Mouse (Mus musculus): ENCODE results near the gene Mmd2. TPM values are rescaled to one million over a fixed set of nuclear protein-coding genes. Genes with fewer than 3 reads are reported as not detected.

The Mmd2 gene
- polyA plus RNA-seq, 1 experiment from 2014 or later: 0.38 TPM

DNA sequence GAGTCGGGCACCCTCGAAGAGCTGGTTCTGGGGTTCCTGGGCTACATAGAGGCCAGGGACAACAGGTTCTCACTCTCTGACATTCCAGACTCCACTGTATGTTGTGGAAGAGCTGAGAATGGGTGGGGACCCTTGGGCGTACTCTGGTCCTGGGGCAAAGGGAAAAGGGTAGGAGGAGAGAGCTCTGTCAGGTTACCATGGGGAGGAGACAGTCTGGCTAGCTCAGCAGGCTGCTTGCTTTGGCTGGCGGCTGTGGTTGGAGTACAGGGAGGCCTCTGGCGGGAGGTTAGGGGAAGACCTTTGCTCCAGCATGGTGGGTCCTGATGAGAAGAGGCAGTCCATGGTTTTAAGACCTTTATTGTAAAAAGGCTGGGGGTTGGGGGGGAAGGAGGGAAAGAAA is 31.5 kb upstream of the Mmd2 start:
- ATAC-seq (ENCODE audit: insufficient number of reproducible peaks, insufficient read depth, low FRiP score, low read depth): no peak
- H3K27me3 ChIP-seq (ENCODE audit: control insufficient read depth, insufficient read depth, low read length): no peaks in the 10 kb centered on the region
- no peak overlapping the region for H3K4me3 ChIP-seq (ENCODE audit: control insufficient read depth in 1 of 2, insufficient read depth in 1 of 2, low read depth in 1 of 2, low read length in 2 of 2)
- no peaks in the 10 kb centered on the region for H3K4me1 ChIP-seq (ENCODE audit: control insufficient read depth in 2 of 2, insufficient read depth in 2 of 2, low read length in 2 of 2)
- 77% methylated on average over 5 of the region's 5 CpGs for WGBS
- no peak overlapping the region for H3K4me2 ChIP-seq (ENCODE audit: low read length)
- H3K9ac ChIP-seq (ENCODE audit: low read length): no peak overlapping the region
- peaks cover 6% of the 10 kb centered on the region; the same call in 1 of the 2 replicates for H3K9me3 ChIP-seq (ENCODE audit: control insufficient read depth, low read length)
- peaks cover 45% of the 10 kb centered on the region for H3K36me3 ChIP-seq (ENCODE audit: control insufficient read depth, insufficient read depth, low read length)
- H3K27ac ChIP-seq (replicated peaks in 1 of 2; ENCODE audit: control insufficient read depth in 1 of 2, insufficient read depth in 1 of 2, low read depth in 2 of 2, low read length in 2 of 2): no peak overlapping the region

DNA sequence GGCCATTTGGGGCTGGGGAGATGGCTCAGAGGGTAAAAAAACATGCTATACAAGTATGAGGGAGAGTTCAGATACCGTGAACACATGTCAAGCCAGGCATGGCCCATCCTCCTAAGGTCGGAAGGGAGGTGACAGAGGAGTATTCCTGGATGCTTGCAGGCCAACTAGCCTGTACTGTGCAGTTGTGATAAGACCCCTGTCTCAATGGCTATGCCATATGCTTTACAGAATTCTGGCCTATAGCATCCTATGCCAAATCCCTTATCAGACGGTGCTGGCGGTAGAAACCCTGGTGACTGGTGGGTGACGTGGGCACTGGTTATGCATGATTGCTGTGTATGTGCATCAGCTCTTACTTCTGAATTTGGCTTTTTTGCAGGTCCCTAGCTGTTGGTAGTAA is 29.2 kb upstream of the Mmd2 start:
- WGBS: 83% methylated on average over 5 of the region's 5 CpGs
- no peak overlapping the region for H3K9ac ChIP-seq (ENCODE audit: low read length)
- no peak overlapping the region for H3K4me2 ChIP-seq (ENCODE audit: low read length)
- H3K27me3 ChIP-seq (ENCODE audit: control insufficient read depth, insufficient read depth, low read length): no peaks in the 10 kb centered on the region
- H3K36me3 ChIP-seq (ENCODE audit: control insufficient read depth, insufficient read depth, low read length): peaks cover 60% of the 10 kb centered on the region
- H3K9me3 ChIP-seq (ENCODE audit: control insufficient read depth, low read length): no peaks in the 10 kb centered on the region
- ATAC-seq (ENCODE audit: insufficient number of reproducible peaks, insufficient read depth, low FRiP score, low read depth): no peak
- no peak overlapping the region for H3K27ac ChIP-seq (replicated peaks in 1 of 2; ENCODE audit: control insufficient read depth in 1 of 2, insufficient read depth in 1 of 2, low read depth in 2 of 2, low read length in 2 of 2)
- H3K4me1 ChIP-seq (ENCODE audit: control insufficient read depth in 2 of 2, insufficient read depth in 2 of 2, low read length in 2 of 2): no peaks in the 10 kb centered on the region
- no peak overlapping the region for H3K4me3 ChIP-seq (ENCODE audit: control insufficient read depth in 1 of 2, insufficient read depth in 1 of 2, low read depth in 1 of 2, low read length in 2 of 2)

DNA sequence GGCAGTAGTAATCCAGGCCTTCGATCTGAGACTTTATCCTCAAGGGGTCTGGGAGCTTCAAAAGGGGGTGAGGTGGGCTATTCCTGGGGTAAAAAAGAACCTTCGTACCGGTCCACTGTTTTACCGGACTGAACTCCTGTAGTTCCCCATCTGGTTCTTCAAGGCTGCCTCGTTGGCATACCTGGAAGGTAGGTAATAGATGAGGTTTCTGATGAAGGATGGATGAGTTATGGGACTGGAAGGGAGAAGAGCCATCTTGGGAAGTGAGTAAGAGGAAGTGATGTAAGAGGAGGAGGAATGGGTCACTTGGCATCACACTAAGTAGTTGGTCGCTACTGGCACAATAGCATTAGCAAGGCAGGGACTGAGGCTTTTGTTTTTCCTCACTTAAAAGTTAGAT is 21.6 kb upstream of the Mmd2 start:
- Histone ChIP-seq H3K27me3 (ENCODE audit: control insufficient read depth, insufficient read depth, low read length) (no peaks in the 10 kb centered on the region; the same call in 1 of the 2 replicates), H3K36me3 (ENCODE audit: control insufficient read depth, insufficient read depth, low read length) (peaks cover 19% of the 10 kb centered on the region), H3K4me2 (ENCODE audit: low read length) (peak overlapping the region; percentile 84), H3K9me3 (ENCODE audit: control insufficient read depth, low read length) (no peaks in the 10 kb centered on the region), H3K4me3 (ENCODE audit: control insufficient read depth in 1 of 2, insufficient read depth in 1 of 2, low read depth in 1 of 2, low read length in 2 of 2) (peak overlapping the region; percentile 73 to 88), H3K9ac (ENCODE audit: low read length) (peak overlapping the region; percentile 94), H3K27ac (replicated peaks in 1 of 2; ENCODE audit: control insufficient read depth in 1 of 2, insufficient read depth in 1 of 2, low read depth in 2 of 2, low read length in 2 of 2) (peak overlapping the region in 1 of 2 experiments; percentile 79; a peak in 2 of 4 replicates), H3K4me1 (ENCODE audit: control insufficient read depth in 2 of 2, insufficient read depth in 2 of 2, low read length in 2 of 2) (peaks cover 5 to 10% of the 10 kb centered on the region in 2 experiments; a peak in 3 of 4 replicates)
- 15% methylated on average over 6 of the region's 6 CpGs for WGBS
- no peak for ATAC-seq (ENCODE audit: insufficient number of reproducible peaks, insufficient read depth, low FRiP score, low read depth)

DNA sequence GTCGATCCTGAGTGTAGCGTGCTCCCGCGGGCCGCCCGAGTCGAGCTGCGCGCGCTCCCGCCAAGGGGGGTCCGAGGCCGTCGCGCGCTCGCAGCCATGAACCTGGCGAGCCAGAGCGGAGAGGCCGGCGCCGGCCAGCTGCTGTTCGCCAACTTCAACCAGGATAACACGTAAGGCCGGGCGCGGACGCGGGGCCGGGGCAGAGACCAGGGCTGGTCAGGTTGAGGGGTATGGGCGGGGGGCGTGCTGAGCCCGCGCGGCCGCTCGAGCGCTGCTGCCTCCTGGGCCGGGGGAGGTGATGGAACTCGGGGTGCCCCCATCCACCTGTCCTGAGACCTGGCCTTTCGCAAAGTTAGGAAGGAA is 21.0 kb upstream of the Mmd2 start:
- Histone ChIP-seq H3K36me3 (ENCODE audit: control insufficient read depth, insufficient read depth, low read length) (peaks cover 19% of the 10 kb centered on the region), H3K4me2 (ENCODE audit: low read length) (peak overlapping the region; percentile 84), H3K9ac (ENCODE audit: low read length) (peak overlapping the region; percentile 94), H3K4me1 (ENCODE audit: control insufficient read depth in 2 of 2, insufficient read depth in 2 of 2, low read length in 2 of 2) (peaks cover 5 to 10% of the 10 kb centered on the region in 2 experiments; a peak in 3 of 4 replicates), H3K27me3 (ENCODE audit: control insufficient read depth, insufficient read depth, low read length) (no peaks in the 10 kb centered on the region; the same call in 1 of the 2 replicates), H3K4me3 (ENCODE audit: control insufficient read depth in 1 of 2, insufficient read depth in 1 of 2, low read depth in 1 of 2, low read length in 2 of 2) (peak overlapping the region; percentile 73 to 88), H3K9me3 (ENCODE audit: control insufficient read depth, low read length) (no peaks in the 10 kb centered on the region), H3K27ac (replicated peaks in 1 of 2; ENCODE audit: control insufficient read depth in 1 of 2, insufficient read depth in 1 of 2, low read depth in 2 of 2, low read length in 2 of 2) (peak overlapping the region; percentile 15 to 79; a peak in 3 of 4 replicates)
- peak; percentile 45 for ATAC-seq (ENCODE audit: insufficient number of reproducible peaks, insufficient read depth, low FRiP score, low read depth)
- under 1% methylated on average over 27 of the region's 41 CpGs for WGBS

DNA sequence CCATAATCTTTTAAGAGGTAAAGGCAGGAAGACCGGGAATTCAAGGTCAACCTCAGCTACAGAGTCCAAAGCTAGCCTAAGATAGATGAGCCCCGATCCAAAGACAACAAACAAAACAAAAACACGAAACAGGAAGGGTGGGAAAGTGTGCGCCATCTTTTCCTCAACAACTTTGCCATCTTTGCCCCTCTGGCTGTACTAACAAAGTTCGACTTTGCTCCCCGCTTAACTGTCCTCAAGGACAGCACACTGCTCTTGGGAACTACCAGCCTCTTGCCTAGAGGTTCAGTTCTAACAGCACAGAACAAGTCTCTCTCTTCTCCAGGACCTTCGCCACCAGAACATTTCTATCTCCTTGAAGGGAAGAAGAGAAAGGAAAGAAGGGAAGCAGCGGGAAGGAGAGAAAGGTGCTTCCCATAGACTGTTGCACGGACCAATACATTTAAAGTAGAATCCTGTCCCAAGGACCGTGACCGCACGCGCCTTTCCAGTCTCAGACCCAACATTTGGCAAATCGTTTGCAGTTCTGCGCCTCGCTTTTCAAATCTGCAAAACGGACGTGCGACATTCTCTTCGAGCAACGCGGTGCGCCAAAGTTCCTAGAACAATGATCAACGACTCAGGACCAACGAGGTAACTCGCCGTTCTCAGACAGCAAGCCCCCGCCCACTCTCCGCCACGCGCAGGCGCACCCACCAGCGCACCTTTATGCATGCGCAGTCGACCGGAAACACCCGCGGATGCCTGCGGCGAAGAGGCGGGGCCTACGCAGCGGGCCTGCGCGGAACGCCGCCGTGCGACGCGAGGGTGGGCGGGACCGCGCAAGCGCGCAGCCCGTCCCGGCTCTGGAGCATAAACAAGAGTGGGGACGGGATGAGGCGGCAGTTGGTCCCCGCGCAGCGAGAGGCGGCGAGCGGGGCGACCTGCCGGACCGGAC is 20.4 kb upstream of the Mmd2 start:
- peak; percentile 98 for ATAC-seq (ENCODE audit: insufficient number of reproducible peaks, insufficient read depth, low FRiP score, low read depth)
- Histone ChIP-seq H3K27ac (replicated peaks in 1 of 2; ENCODE audit: control insufficient read depth in 1 of 2, insufficient read depth in 1 of 2, low read depth in 2 of 2, low read length in 2 of 2) (peak overlapping the region; percentile 82 to 86), H3K4me2 (ENCODE audit: low read length) (peak overlapping the region; percentile 84), H3K9me3 (ENCODE audit: control insufficient read depth, low read length) (no peaks in the 10 kb centered on the region), H3K4me3 (ENCODE audit: control insufficient read depth in 1 of 2, insufficient read depth in 1 of 2, low read depth in 1 of 2, low read length in 2 of 2) (peak overlapping the region; percentile 73 to 88), H3K27me3 (ENCODE audit: control insufficient read depth, insufficient read depth, low read length) (no peaks in the 10 kb centered on the region; the same call in 1 of the 2 replicates), H3K9ac (ENCODE audit: low read length) (peak overlapping the region; percentile 94), H3K4me1 (ENCODE audit: control insufficient read depth in 2 of 2, insufficient read depth in 2 of 2, low read length in 2 of 2) (peaks cover 5 to 10% of the 10 kb centered on the region in 2 experiments; a peak in 3 of 4 replicates), H3K36me3 (ENCODE audit: control insufficient read depth, insufficient read depth, low read length) (peaks cover 14% of the 10 kb centered on the region)
- under 1% methylated on average over 66 of the region's 69 CpGs for WGBS

DNA sequence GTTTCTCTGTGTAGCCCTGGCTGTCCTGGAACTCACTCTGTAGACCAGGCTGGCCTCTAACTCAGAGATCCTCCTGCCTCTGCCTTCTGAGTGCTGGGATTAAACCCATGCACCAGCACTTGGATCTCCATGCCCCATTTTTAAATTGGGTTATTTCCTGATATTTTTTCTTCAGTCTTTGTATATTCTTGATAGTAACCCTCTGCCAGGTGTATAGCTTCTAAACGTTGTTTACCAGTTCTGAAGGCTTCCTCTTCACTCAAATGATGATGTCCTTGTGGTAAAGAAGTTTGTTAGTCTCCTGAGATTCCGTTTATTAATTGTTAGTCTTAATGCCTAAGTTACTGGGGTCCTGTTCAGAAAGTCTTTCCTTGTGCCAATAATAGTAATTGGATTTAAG is 18.8 kb upstream of the Mmd2 start, which contains the start of gene Wipi2:
Gene Wipi2, plus strand, starts transcription at position 301 of the 400 bp plus-strand sequence.
- H3K27ac ChIP-seq (replicated peaks in 1 of 2; ENCODE audit: control insufficient read depth in 1 of 2, insufficient read depth in 1 of 2, low read depth in 2 of 2, low read length in 2 of 2): peak within 1 kb of the TSS; percentile 82 to 86; a peak in 3 of 4 replicates

DNA sequence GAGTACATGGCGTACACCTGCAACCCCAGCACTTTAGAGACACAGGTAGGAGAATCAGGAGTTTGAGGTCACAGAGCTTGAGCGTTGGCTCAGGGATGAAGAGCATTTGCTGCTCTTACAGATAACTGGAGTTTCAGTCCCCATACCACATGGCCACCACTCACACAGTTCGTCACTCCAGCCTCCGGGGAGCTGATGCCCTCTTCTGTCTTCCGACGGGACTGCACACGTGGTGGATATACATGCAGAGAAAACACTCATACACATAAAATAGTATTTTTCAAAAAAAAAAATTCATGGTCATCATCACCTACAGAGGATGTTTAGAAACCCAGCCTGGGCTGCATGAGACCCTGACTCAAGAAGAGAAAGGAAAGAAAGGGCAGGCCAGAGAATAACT is 14.5 kb upstream of the Mmd2 start:
- Histone ChIP-seq H3K4me3 (ENCODE audit: control insufficient read depth in 1 of 2, insufficient read depth in 1 of 2, low read depth in 1 of 2, low read length in 2 of 2) (no peak overlapping the region), H3K4me1 (ENCODE audit: control insufficient read depth in 2 of 2, insufficient read depth in 2 of 2, low read length in 2 of 2) (no peaks in the 10 kb centered on the region), H3K4me2 (ENCODE audit: low read length) (no peak overlapping the region), H3K9me3 (ENCODE audit: control insufficient read depth, low read length) (no peaks in the 10 kb centered on the region), H3K27ac (replicated peaks in 1 of 2; ENCODE audit: control insufficient read depth in 1 of 2, insufficient read depth in 1 of 2, low read depth in 2 of 2, low read length in 2 of 2) (no peak overlapping the region), H3K36me3 (ENCODE audit: control insufficient read depth, insufficient read depth, low read length) (no peaks in the 10 kb centered on the region), H3K27me3 (ENCODE audit: control insufficient read depth, insufficient read depth, low read length) (no peaks in the 10 kb centered on the region; the same call in 1 of the 2 replicates), H3K9ac (ENCODE audit: low read length) (no peak overlapping the region)
- 80% methylated on average over 7 of the region's 7 CpGs for WGBS
- ATAC-seq (ENCODE audit: insufficient number of reproducible peaks, insufficient read depth, low FRiP score, low read depth): no peak

More for the DNA sequence above, 18.8 kb upstream of the Mmd2 start, which contains the start of gene Wipi2:
- no peaks in the 10 kb centered on the region for H3K36me3 ChIP-seq (ENCODE audit: control insufficient read depth, insufficient read depth, low read length)
- peak within 1 kb of the TSS; percentile 67 for H3K4me2 ChIP-seq (ENCODE audit: low read length)
- H3K4me3 ChIP-seq (ENCODE audit: control insufficient read depth in 1 of 2, insufficient read depth in 1 of 2, low read depth in 1 of 2, low read length in 2 of 2): peak within 1 kb of the TSS; percentile 68 to 88; a peak in 3 of 4 replicates
- 81% methylated on average over 2 of the region's 2 CpGs for WGBS
- H3K4me1 ChIP-seq (ENCODE audit: control insufficient read depth in 2 of 2, insufficient read depth in 2 of 2, low read length in 2 of 2): peaks cover 5 to 10% of the 10 kb centered on the region in 2 experiments; a peak in 3 of 4 replicates
- H3K9me3 ChIP-seq (ENCODE audit: control insufficient read depth, low read length): no peaks in the 10 kb centered on the region
- ATAC-seq (ENCODE audit: insufficient number of reproducible peaks, insufficient read depth, low FRiP score, low read depth): no peak
- peak within 1 kb of the TSS; percentile 76 for H3K9ac ChIP-seq (ENCODE audit: low read length)
- no peaks in the 10 kb centered on the region; the same call in 1 of the 2 replicates for H3K27me3 ChIP-seq (ENCODE audit: control insufficient read depth, insufficient read depth, low read length)

Data from heart, embryonic 14.5 days (tissue).